Mouse (Mus musculus): ENCODE data around the gene Fam207a.

DNA sequence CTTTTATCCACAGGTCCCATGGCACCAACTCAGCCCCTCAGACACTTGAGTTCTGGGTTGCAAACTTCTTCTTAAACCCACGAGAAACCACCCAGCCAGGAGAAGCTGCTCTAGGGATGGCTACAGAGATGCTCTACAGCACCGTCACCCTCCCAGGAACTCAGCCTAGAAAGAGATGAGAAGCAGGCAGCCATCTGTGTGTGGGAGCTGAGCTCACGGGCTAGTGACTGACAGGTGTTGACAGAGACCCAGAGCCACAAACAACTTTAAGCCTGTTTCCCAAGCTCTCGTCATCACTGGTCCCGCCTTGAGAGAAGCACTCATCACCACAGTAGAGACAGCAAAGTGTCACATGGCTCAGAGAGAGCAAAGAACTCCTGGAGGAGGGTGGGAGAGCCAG lies 43.4 kb downstream of the Fam207a start:
- TF ChIP-seq CTCF (IDR thresholded peaks at IDR 0.05; ENCODE audit: control insufficient read depth, insufficient read depth, insufficient replicate concordance, low read depth, low read length) (no peak), POLR2A (IDR thresholded peaks at IDR 0.05; ENCODE audit: control insufficient read depth, low read depth, low read length) (no peak)
